Mouse (Mus musculus) embryonic facial prominence, embryonic 14.5 days (tissue): ENCODE results near the gene Iqck. TPM values are rescaled to one million over a fixed set of nuclear protein-coding genes. Genes with fewer than 3 reads are reported as not detected.
A peak's percentile ranks its signal among the peaks of the same experiment; 100 is the strongest.

ENCODE experiments used
- ATAC-seq: fragments of 200-750 bp; cut with Nextera tagmentation; 2 replicates; pipeline ENCODE4 v1.8.0; 2017; ENCODE audit warnings: low read depth, moderate number of reproducible peaks, moderate TSS enrichment
- DNase-seq: peaks from one replicate; pipeline ENCODE4 v3.0.0-alpha.2; 2015; ENCODE audit warnings: low spot score
- H3K27ac ChIP-seq: fragments of 300-500 bp; sonication (generic); replicated peaks from 2 replicates; pipeline ENCODE4 v1.5.1; 2014; ENCODE audit warnings: low read depth, mild to moderate bottlenecking, low read length, moderate library complexity
- H3K27me3 ChIP-seq: fragments of 300-500 bp; sonication (generic); replicated peaks from 2 replicates; pipeline ENCODE4 v1.6.1; 2014; ENCODE audit warnings: low read length; ENCODE audit not compliant: control insufficient read depth, insufficient read depth
- H3K36me3 ChIP-seq: fragments of 300-500 bp; sonication (generic); 2 replicates; pipeline ENCODE4 v1.6.1; 2014; ENCODE audit warnings: low read length, mixed read lengths; ENCODE audit not compliant: control insufficient read depth, insufficient read depth
- H3K4me1 ChIP-seq: fragments of 300-500 bp; sonication (generic); 2 replicates; pipeline ENCODE4 v1.6.1; 2014; ENCODE audit warnings: antibody characterized with exemption, low read length; ENCODE audit not compliant: control insufficient read depth, insufficient read depth
- H3K4me2 ChIP-seq: fragments of 300-500 bp; sonication (generic); 2 replicates; pipeline ENCODE4 v1.6.1; 2014; ENCODE audit warnings: low read depth, mild to moderate bottlenecking, low read length, moderate library complexity, mixed read lengths
- H3K4me3 ChIP-seq: fragments of 300-500 bp; sonication (generic); 2 replicates; pipeline ENCODE4 v1.5.1; 2014; ENCODE audit warnings: low read depth, mild to moderate bottlenecking, low read length
- H3K9ac ChIP-seq: fragments of 300-500 bp; sonication (generic); 2 replicates; pipeline ENCODE4 v1.6.1; 2014; ENCODE audit warnings: low read depth, mild to moderate bottlenecking, low read length, moderate library complexity, mixed read lengths
- H3K9me3 ChIP-seq: fragments of 300-500 bp; sonication (generic); 2 replicates; pipeline ENCODE4 v1.6.1; 2016; ENCODE audit warnings: low read length; ENCODE audit not compliant: control insufficient read depth
- WGBS: fragments of 180-500 bp; shearing (Covaris S2); extraction: QIAGEN DNeasy Blood & Tissue Kit; methylation state at CpG from one replicate; pipeline ENCODE4 v1.1.7; 2014; 5-methylcytosine and 5-hydroxymethylcytosine counted together
- polyA plus RNA-seq: library from polyadenylated mRNA; unstranded; fragments of >200 nt; fragmentation: Nextera tagmentation; extraction: Ambion mirVana; gene quantifications from 2 replicates; pipeline ENCODE4 v1.2.1, GENCODE M21; 2014

Iqck gene
- 3.2 and 4.5 TPM in 2 replicates for polyA plus RNA-seq

DNA sequence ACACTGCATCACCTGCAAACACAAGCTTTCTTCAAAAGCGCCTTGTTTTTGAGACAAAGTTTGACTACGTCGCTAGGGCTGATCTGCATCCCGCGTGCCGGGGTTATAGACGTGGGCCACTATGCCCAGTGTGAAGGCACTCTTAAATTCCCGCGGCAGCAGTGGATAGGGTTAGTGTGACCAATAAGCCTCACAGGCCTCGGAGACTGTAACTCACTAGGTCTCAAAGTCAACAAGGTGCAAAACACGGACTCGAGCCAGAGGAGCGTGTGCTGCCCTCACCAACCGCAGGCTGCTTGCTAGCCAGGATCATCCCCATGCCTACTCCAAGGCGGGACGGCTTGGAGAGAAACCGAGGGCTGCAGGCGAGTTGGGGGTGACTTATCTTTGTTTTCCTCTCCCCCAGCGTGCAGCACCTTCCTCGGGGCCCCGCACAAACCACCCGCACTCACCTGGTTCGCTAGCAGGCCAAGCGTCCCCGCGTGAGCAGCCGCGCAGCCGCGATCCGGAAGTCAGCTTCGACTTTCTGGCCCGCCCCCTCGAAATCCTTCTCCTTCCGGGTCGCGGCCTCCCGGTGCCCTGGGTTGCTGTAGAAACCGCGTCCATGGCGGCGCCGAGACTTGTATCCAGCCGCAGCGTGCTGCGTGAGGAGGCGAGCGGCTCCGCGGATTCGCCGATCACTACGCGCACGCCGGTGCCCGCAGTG lies at the start of gene Iqck:
Iqck (plus strand) TSS at position 582 of the 706 bp plus-strand sequence.
- Histone ChIP-seq H3K4me1 (peaks cover 14% of the 10 kb centered on the region), H3K9ac (peak within 1 kb of the TSS; percentile 75), H3K27ac (peak within 1 kb of the TSS; percentile 65), H3K27me3 (no peaks in the 10 kb centered on the region), H3K4me3 (peak within 1 kb of the TSS; percentile 88), H3K4me2 (peak within 1 kb of the TSS; percentile 76), H3K9me3 (no peaks in the 10 kb centered on the region), H3K36me3 (peaks cover 28% of the 10 kb centered on the region)
- WGBS = under 1% methylated on average over 46 of the region's 57 CpGs
- peak; percentile 96 for DNase-seq
- peak; percentile 98 for ATAC-seq

DNA sequence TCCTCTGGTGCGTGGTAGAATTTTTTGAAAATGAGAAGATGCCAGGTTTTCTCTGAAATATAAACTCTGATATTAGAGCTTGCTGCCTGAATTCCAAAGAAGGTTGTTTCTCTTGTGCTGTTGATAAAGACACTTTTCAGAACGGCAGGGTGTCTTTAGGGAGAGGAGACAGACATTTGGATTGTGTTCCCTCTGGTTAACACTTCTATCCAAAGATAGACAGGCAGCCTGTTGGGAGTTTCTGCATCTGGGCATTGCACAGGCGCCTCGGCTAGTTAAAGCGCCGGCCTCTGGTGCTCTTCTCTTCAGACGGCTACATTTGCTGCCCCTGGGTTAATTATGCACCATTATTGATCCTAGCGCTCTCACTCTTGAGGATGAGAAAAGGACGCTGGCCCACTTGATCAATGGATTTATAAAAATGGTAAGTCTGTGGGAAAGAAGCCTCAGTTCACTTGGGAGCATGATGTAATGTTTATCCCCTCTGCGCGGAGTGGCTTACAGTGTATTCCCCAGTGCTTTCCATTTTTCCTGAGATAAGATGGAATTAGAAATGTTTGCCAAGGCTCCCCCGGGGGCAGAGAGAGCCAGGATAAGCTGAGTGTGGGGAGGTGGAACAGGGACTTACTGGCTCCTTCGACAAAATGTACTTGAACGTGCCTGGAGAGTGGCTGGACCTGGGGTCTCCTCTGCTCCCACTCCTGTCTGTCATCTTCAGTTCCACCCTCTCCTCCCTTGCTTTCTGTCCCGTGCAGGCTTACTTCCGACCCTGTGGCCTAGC lies 48.7 kb upstream of the Iqck start:
- Histone ChIP-seq H3K36me3 (peaks cover 48% of the 10 kb centered on the region), H3K9me3 (no peaks in the 10 kb centered on the region), H3K4me2 (no peak overlapping the region), H3K27ac (no peak overlapping the region), H3K27me3 (no peaks in the 10 kb centered on the region), H3K4me3 (no peak overlapping the region), H3K9ac (no peak overlapping the region), H3K4me1 (no peaks in the 10 kb centered on the region)
- 64% methylated on average over 16 of the region's 16 CpGs for WGBS
- DNase-seq = no peak
- ATAC-seq = peak; percentile 44; the same call in 1 of the 2 replicates

DNA sequence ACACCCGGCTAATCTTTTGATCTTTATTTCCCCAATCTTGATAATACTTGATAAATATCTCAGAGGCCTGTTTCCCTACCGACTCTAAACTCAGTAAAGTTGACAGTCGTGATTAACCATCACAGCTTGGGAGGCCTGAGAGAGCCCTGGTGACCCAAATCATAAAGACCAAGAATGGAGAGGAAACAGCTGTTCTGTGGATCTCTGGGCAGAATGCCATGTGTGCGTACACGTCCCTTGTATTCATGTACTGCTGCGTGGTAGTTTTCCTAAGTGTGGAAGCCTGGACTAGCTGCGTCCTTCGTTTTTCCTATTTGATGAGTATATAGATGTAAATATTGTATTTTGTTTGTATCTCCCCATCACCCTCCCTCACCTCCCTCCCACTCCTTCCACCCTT lies 47.7 kb upstream of the Iqck start:
- Histone ChIP-seq H3K36me3 (peaks cover 41% of the 10 kb centered on the region), H3K27ac (no peak overlapping the region), H3K4me2 (no peak overlapping the region), H3K9me3 (no peaks in the 10 kb centered on the region), H3K9ac (no peak overlapping the region), H3K27me3 (no peaks in the 10 kb centered on the region), H3K4me3 (no peak overlapping the region), H3K4me1 (no peaks in the 10 kb centered on the region)
- ATAC-seq = no peak
- WGBS = 76% methylated on average over 8 of the region's 8 CpGs
- peak; percentile 52 for DNase-seq

DNA sequence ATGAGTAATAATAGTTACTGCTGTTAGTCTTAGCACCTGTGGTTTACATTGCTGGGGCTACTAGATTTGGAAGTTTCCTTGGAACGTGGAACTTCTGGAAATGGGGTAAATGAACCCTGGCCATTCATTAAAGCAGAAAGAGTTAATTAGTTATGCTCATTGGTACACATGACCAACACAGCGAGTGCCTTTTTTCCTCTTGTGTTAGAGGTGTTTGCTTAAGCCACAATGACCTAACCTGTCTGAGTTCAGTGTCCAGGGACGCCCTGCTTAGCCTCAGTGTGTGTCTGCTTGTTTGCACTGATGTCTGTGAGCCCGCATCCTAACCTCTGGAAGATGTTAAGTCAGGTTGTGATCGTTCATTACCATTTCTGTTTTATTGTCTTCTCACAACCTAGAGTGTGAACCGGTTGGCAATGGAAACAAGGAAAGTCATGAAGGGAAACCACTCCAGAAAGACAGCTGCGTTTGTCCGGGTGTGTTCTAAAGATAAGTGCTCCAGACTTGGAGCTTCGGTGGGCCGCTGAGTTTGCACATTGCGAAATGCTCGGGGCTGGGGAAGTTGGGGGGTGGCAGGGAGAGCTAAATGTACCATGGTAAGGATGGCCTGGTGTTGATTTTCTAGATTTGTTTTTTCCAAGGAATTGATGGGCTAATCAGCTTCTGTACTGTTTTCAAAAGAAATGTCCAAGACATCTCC lies 44.0 kb upstream of the Iqck start:
- ATAC-seq (no peak), DNase-seq (no peak)
- H3K9me3 ChIP-seq = no peaks in the 10 kb centered on the region
- H3K4me1 ChIP-seq = no peaks in the 10 kb centered on the region
- H3K27ac ChIP-seq = no peak overlapping the region
- no peaks in the 10 kb centered on the region for H3K27me3 ChIP-seq
- no peak overlapping the region for H3K9ac ChIP-seq
- H3K4me3 ChIP-seq = no peak overlapping the region
- WGBS = 86% methylated on average over 12 of the region's 12 CpGs
- H3K4me2 ChIP-seq = no peak overlapping the region
- H3K36me3 ChIP-seq = peaks cover 45% of the 10 kb centered on the region

DNA sequence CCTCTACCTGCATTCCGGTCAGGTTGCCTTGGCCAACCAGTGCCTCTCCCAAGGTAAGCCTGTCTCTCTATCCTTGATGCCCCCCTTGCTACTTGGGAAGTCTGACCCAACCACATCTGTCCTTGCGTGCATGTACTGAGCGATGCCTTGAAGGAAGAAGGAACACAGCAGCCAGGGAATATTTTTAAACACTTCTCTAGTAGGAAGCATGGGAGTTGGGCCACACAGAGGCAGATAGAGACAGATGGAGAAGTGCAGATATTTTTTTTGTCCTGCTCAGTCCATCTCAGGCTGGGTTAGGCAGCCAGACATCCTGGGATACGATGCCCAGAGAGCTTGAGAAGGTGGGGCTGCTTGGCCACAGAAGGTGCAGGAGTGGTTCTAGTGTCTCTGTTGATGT lies 42.0 kb upstream of the Iqck start:
- 91% methylated on average over 4 of the region's 4 CpGs for WGBS
- Histone ChIP-seq H3K4me2 (no peak overlapping the region), H3K27me3 (no peaks in the 10 kb centered on the region), H3K4me1 (no peaks in the 10 kb centered on the region), H3K9me3 (no peaks in the 10 kb centered on the region), H3K36me3 (peaks cover 59% of the 10 kb centered on the region), H3K27ac (no peak overlapping the region), H3K4me3 (no peak overlapping the region), H3K9ac (no peak overlapping the region)
- no peak for DNase-seq
- ATAC-seq = no peak

DNA sequence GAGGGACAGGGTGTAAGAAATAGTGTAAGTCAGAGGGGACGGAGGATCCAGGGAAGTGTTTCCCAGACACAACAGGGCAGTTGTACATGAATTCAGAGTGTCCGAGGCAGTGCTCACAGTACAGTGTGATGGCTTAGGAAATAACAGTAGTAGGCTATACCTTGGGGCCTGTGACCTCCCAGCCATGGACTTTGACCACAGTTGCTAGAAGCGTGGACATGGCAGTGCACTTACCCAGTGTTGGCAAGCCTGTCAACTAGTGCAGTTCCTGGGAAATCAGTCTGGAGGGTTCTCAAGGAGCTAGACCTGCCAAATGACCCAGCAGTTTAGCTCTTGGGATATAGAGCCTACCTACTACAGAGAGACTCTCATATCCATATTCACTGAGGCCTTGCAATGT lies 39.3 kb upstream of the Iqck start:
- WGBS = 92% methylated on average over 3 of the region's 3 CpGs
- peaks cover 51% of the 10 kb centered on the region for H3K36me3 ChIP-seq
- no peak for ATAC-seq

DNA sequence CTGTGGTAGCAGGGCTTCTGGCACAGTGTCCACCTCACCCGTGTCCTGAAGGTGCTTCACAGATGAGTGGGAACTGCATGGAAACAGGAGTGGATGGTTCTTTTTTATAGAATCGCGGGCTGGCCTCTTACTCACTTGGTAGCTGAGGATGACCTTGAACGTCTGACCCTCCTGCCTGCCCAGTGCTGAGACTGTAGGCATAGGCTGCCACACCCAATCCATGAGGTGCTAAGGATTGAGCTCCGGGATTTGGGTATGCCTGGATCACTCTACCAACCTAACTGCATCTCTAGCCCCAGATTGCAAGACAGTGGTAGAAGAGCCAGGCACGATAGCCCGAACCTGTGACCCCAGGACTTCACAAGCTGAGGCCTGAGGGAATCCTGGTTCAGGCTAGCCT lies 37.8 kb upstream of the Iqck start:
- Histone ChIP-seq H3K4me1 (no peaks in the 10 kb centered on the region), H3K4me2 (no peak overlapping the region), H3K4me3 (no peak overlapping the region), H3K9me3 (no peaks in the 10 kb centered on the region), H3K27ac (no peak overlapping the region), H3K27me3 (no peaks in the 10 kb centered on the region), H3K36me3 (peaks cover 46% of the 10 kb centered on the region; the same call in 1 of the 2 replicates), H3K9ac (no peak overlapping the region)
- WGBS = 87% methylated on average over 7 of the region's 7 CpGs
- no peak for ATAC-seq
- DNase-seq = no peak

More for the DNA sequence above, 39.3 kb upstream of the Iqck start:
- Histone ChIP-seq H3K9ac (no peak overlapping the region), H3K9me3 (no peaks in the 10 kb centered on the region), H3K4me3 (no peak overlapping the region), H3K27ac (no peak overlapping the region), H3K4me2 (no peak overlapping the region), H3K27me3 (no peaks in the 10 kb centered on the region), H3K4me1 (no peaks in the 10 kb centered on the region)
- DNase-seq = no peak

DNA sequence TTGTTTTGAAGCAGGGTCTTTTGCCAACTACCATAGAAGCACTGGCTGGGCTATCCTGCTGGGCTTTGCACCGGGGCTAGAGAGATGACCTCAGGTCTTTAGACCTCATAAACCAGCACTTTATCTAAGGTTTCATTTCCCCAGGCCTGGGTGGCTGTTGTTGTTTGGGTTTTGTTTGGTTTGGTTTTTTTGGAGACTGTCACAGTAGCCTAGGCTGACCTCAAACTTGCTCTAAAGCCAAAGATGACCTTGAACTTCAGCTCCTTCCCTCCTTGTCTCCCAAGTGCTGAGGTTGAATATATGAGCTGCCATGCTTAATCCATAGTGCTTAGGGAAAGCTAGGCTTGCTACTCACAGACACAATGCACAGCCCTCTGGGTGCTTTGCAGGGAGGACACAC lies 35.9 kb upstream of the Iqck start:
- H3K27me3 ChIP-seq = no peaks in the 10 kb centered on the region

More for the DNA sequence above, 35.9 kb upstream of the Iqck start:
- Histone ChIP-seq H3K4me2 (no peak overlapping the region), H3K36me3 (peaks cover 37% of the 10 kb centered on the region; the same call in 1 of the 2 replicates), H3K9ac (no peak overlapping the region), H3K27ac (no peak overlapping the region), H3K4me1 (no peaks in the 10 kb centered on the region), H3K9me3 (no peaks in the 10 kb centered on the region), H3K4me3 (no peak overlapping the region)
- DNase-seq (no peak), ATAC-seq (no peak)
- WGBS = 83% methylated on average over 1 of the region's 1 CpGs
